Mouse (Mus musculus): Measurements from ENCODE around the gene Naxd.

Naxd gene

GRCm38 (mm10) chr8:11556691-11557423 is 59.6 kb downstream of the Naxd start:
- DNase-seq (ENCODE audit: low spot score in 2 of 2), result peak; percentile 44 to 52

DNA sequence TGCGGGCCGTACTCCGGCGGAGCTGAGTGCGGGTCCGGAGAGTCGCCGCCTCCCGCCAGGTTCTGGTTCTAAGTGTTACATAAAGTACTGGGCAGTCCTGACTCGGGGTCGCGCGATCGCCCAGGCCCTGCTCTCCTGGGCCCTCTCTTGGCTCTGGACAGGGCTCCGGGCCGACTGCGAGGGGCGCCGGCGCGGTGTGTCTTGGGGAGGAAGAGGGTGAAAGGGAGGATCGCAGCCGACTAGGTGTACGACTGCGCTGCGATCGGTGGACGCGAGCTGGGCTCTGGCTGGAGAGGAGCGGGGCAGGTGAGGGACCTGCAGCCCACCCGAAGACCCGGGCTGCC is 60.1 kb downstream of the Naxd start:
- DNase-seq (ENCODE audit: low spot score in 2 of 2), result no peak

GRCm38 (mm10) chr8:11557768-11558629 is 60.7 kb downstream of the Naxd start:
- peak; percentile 99 for DNase-seq (ENCODE audit: low spot score in 2 of 2)

- no peak for DNase-seq (ENCODE audit: low spot score in 2 of 2)
These were observed 62.2 kb downstream of the Naxd start for GRCm38 (mm10) chr8:11559511-11559910.

- no peak for DNase-seq (ENCODE audit: low spot score in 2 of 2)
These were observed 62.9 kb downstream of the Naxd start for GRCm38 (mm10) chr8:11560220-11560619.

DNA sequence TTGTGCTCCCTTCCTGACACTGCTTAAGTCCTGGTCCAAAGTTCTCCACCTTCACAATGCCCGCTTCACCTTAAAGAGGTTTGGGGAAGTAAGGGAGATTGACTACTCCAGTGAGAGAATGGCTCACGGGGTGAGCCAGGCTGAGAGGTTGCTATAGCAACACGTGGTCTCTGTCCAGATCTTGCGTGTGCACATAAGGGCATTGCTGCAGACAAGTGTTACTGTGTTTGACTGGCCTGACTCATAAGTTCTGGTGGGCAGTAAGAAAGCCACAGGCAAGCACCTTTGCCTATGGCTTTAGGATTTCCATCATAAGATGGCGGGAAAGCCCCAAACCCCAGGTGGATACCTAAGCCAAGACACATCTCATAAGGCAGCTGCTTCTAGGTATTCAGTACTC is 66.9 kb downstream of the Naxd start:
- DNase-seq (ENCODE audit: low spot score in 2 of 2), result no peak
